In genomic region chr12:98005671-98006469, GRCm38 (mm10) we compare ENCODE assay signal across 12 mouse cellular contexts.
A peak's percentile ranks its signal among the peaks of the same experiment; 100 is the strongest.
DNase-seq lines count a peak whose midpoint lies in the region; ATAC-seq lines count a peak whose summit lies in the region.
"Had no signal": no experiment of that assay in that cellular context is flagged by ENCODE, and none has a peak within 500 bp of the region (broad histone marks: within the 10 kb centered on the region; RNA-seq: fewer than 3 reads in every experiment).

No protein-coding gene starts in this region.

- WGBS in kidney, embryonic 16.5 days = 46% methylated on average over 5 of the region's 5 CpGs
- 48% methylated on average over 5 of the region's 5 CpGs for WGBS in neural tube, embryonic 15.5 days
- 50% methylated on average over 5 of the region's 5 CpGs for WGBS in forebrain, embryonic 16.5 days

- H3K36me3 ChIP-seq in kidney, embryonic 16.5 days (ENCODE audit: insufficient read depth, low read length) = no peaks in the 10 kb centered on the region
- no peaks in the 10 kb centered on the region for H3K36me3 ChIP-seq in neural tube, embryonic 15.5 days
- no peaks in the 10 kb centered on the region for H3K36me3 ChIP-seq in forebrain, embryonic 16.5 days (ENCODE audit: control insufficient read depth, insufficient read depth)
- H3K36me3 ChIP-seq: heart, embryonic 12.5 days had no signal

- H3K27me3 ChIP-seq in kidney, embryonic 16.5 days (ENCODE audit: insufficient read depth, low read length) = no peaks in the 10 kb centered on the region
- H3K27me3 ChIP-seq in neural tube, embryonic 15.5 days (replicated peaks) = no peaks in the 10 kb centered on the region
- H3K27me3 ChIP-seq in forebrain, embryonic 16.5 days (replicated peaks; ENCODE audit: control insufficient read depth, insufficient read depth, low read length) = no peaks in the 10 kb centered on the region
- H3K27me3 ChIP-seq: heart, embryonic 12.5 days had no signal

- DNase-seq in kidney, postnatal 25 days = no peak
- DNase-seq in neural tube, embryonic 10.5 days (ENCODE audit: extremely low spot score, low spot score) = peak; percentile 20
- DNase-seq in frontal cortex, postnatal 36 days (ENCODE audit: low spot score in 2 of 2) = no peak
- DNase-seq in spleen, postnatal 36 days (ENCODE audit: low spot score in 2 of 2) = no peak
- DNase-seq: cerebellum, adult 8-10 months; gastrocnemius, postnatal 10 days; right cerebral cortex, postnatal 4 days had no signal

- no peak overlapping the region for H3K4me2 ChIP-seq in kidney, embryonic 16.5 days (replicated peaks; ENCODE audit: low read depth, low read length)
- H3K4me2 ChIP-seq in neural tube, embryonic 15.5 days = no peak overlapping the region
- no peak overlapping the region for H3K4me2 ChIP-seq in forebrain, embryonic 16.5 days (ENCODE audit: low read length)
- H3K4me2 ChIP-seq: heart, embryonic 12.5 days had no signal

- peak overlapping the region; percentile 90 for H3K27ac ChIP-seq in kidney, embryonic 16.5 days (ENCODE audit: low read length)
- no peak overlapping the region for H3K27ac ChIP-seq in neural tube, embryonic 15.5 days (replicated peaks)
- H3K27ac ChIP-seq in forebrain, embryonic 16.5 days (ENCODE audit: low read length) = no peak overlapping the region
- H3K27ac ChIP-seq: stomach, postnatal 0 days had no signal

- ATAC-seq in kidney, embryonic 16.5 days (ENCODE audit: low FRiP score, low TSS enrichment) = peak; percentile 87
- no peak for ATAC-seq in neural tube, embryonic 15.5 days (ENCODE audit: low FRiP score)
- 0 out of 2 replicates have a peak, but pooled peaks have one; percentile 31 for ATAC-seq in forebrain, embryonic 16.5 days

- H3K9me3 ChIP-seq in kidney, embryonic 16.5 days (ENCODE audit: low read length) = no peaks in the 10 kb centered on the region
- no peaks in the 10 kb centered on the region for H3K9me3 ChIP-seq in neural tube, embryonic 15.5 days (replicated peaks)
- H3K9me3 ChIP-seq in forebrain, embryonic 16.5 days (ENCODE audit: control insufficient read depth, low read length) = no peaks in the 10 kb centered on the region
- H3K9me3 ChIP-seq: heart, embryonic 12.5 days had no signal

- H3K9ac ChIP-seq in kidney, embryonic 16.5 days (replicated peaks; ENCODE audit: low read length) = no peak overlapping the region
- no peak overlapping the region for H3K9ac ChIP-seq in neural tube, embryonic 15.5 days (replicated peaks)
- no peak overlapping the region for H3K9ac ChIP-seq in forebrain, embryonic 16.5 days (replicated peaks; ENCODE audit: low read depth, low read length)
- H3K9ac ChIP-seq: heart, embryonic 12.5 days had no signal

- peaks cover 5% of the 10 kb centered on the region; the same call in 1 of the 2 replicates for H3K4me1 ChIP-seq in kidney, embryonic 16.5 days (ENCODE audit: insufficient read depth, low read length)
- no peaks in the 10 kb centered on the region for H3K4me1 ChIP-seq in neural tube, embryonic 15.5 days
- H3K4me1 ChIP-seq in forebrain, embryonic 16.5 days (replicated peaks; ENCODE audit: control insufficient read depth, insufficient read depth, low read length) = no peaks in the 10 kb centered on the region
- H3K4me1 ChIP-seq: heart, embryonic 12.5 days had no signal

- no peak overlapping the region for H3K4me3 ChIP-seq in kidney, embryonic 16.5 days (ENCODE audit: low read length)
- H3K4me3 ChIP-seq in neural tube, embryonic 15.5 days (replicated peaks) = no peak overlapping the region
- no peak overlapping the region for H3K4me3 ChIP-seq in forebrain, embryonic 16.5 days (replicated peaks; ENCODE audit: low read length)
- H3K4me3 ChIP-seq: heart, embryonic 12.5 days had no signal
